Mouse (Mus musculus): ENCODE results near the gene Slc1a5. TPM values are rescaled to one million over a fixed set of nuclear protein-coding genes. Genes with fewer than 3 reads are reported as not detected.
A peak's percentile ranks its signal among the peaks of the same experiment; 100 is the strongest.

Gene Slc1a5
- total and polyA plus RNA-seq, 2 experiments from 2014 or later = 28.1 to 81.4 TPM

GRCm38 (mm10) chr7:16819794-16820193, 38.7 kb downstream of the Slc1a5 start:
- ATAC-seq (ENCODE audit: insufficient read depth, low read depth) = no peak
- Histone ChIP-seq H3K9me3 (replicated peaks; ENCODE audit: control insufficient read depth, low read length) (no peaks in the 10 kb centered on the region), H3K4me1 (ENCODE audit: control insufficient read depth, insufficient read depth) (peaks cover 70% of the 10 kb centered on the region), H3K27me3 (ENCODE audit: control insufficient read depth, insufficient read depth, low read length) (no peaks in the 10 kb centered on the region), H3K9ac (replicated peaks; ENCODE audit: low read depth, low read length) (no peak overlapping the region), H3K4me3 (ENCODE audit: low read depth, low read length) (no peak overlapping the region), H3K27ac (ENCODE audit: low read depth) (no peak overlapping the region), H3K4me2 (ENCODE audit: low read depth, low read length) (no peak overlapping the region), H3K36me3 (replicated peaks; ENCODE audit: control insufficient read depth, insufficient read depth, low read length) (peaks cover 17% of the 10 kb centered on the region)
- DNase-seq (ENCODE audit: low spot score) = no peak
- WGBS = 35% methylated on average over 5 of the region's 5 CpGs
- TF ChIP-seq EP300 (IDR thresholded peaks at IDR 0.05; ENCODE audit: low read depth) (no peak), CTCF (IDR thresholded peaks at IDR 0.05; ENCODE audit: low read depth) (no peak)

DNA sequence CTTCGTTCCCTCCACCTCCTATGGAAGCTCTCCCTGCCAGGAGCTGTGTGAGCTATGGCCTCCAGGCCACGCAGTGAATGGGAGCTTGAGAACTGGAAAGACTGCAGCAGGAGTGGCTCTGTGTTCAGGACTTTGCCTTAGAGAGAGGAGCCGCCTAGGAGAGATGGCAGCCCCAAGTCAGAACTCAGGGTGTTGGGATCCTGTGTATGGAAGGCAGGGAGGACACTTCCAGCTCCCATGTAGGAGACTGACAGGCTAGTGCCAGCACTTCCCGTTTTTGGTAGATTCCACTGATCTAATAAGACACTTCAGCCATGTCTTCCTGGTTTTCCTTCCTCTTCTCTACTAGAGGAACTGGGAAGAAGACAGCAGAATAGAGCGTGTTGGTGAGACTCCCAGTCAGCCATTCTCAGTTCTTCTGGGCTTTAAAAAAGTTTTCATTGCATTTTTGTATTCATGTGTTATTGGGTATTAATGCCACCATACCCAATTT, 39.2 kb downstream of the Slc1a5 start:
- Histone ChIP-seq H3K9ac (replicated peaks; ENCODE audit: low read depth, low read length) (no peak overlapping the region), H3K4me2 (ENCODE audit: low read depth, low read length) (no peak overlapping the region), H3K27me3 (ENCODE audit: control insufficient read depth, insufficient read depth, low read length) (no peaks in the 10 kb centered on the region), H3K27ac (ENCODE audit: low read depth) (no peak overlapping the region), H3K36me3 (replicated peaks; ENCODE audit: control insufficient read depth, insufficient read depth, low read length) (peaks cover 22% of the 10 kb centered on the region), H3K4me3 (ENCODE audit: low read depth, low read length) (no peak overlapping the region), H3K4me1 (ENCODE audit: control insufficient read depth, insufficient read depth) (peaks cover 70% of the 10 kb centered on the region), H3K9me3 (replicated peaks; ENCODE audit: control insufficient read depth, low read length) (no peaks in the 10 kb centered on the region)
- no peak for TF ChIP-seq EP300 (IDR thresholded peaks at IDR 0.05; ENCODE audit: low read depth)
- no peak for TF ChIP-seq CTCF (IDR thresholded peaks at IDR 0.05; ENCODE audit: low read depth)
- 51% methylated on average over 5 of the region's 5 CpGs for WGBS
- no peak for ATAC-seq (ENCODE audit: insufficient read depth, low read depth)
- no peak for DNase-seq (ENCODE audit: low spot score)

DNA sequence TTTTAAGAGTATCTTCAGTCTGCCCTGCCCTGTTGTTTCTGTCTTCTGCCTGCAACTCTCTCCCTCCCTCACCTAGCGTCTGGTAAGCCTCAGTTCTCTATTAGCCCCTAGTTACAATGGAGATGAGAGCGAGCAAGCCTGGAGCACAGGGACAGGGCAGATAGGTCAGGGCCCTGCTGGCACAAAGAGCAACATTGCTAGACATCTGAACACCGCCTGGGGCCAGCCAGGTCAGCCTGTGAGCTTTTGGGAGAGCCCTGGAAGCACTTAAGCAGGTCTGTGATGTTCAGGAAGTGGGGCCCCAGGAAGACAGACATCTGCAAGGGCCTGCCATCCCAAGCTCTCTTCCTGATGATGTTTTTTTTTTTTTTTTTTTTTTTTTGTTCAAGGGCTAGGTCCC, 40.0 kb downstream of the Slc1a5 start:
- Histone ChIP-seq H3K4me3 (ENCODE audit: low read depth, low read length) (no peak overlapping the region), H3K27ac (ENCODE audit: low read depth) (no peak overlapping the region), H3K4me2 (ENCODE audit: low read depth, low read length) (no peak overlapping the region), H3K4me1 (ENCODE audit: control insufficient read depth, insufficient read depth) (peaks cover 66% of the 10 kb centered on the region), H3K36me3 (replicated peaks; ENCODE audit: control insufficient read depth, insufficient read depth, low read length) (peaks cover 28% of the 10 kb centered on the region), H3K9ac (replicated peaks; ENCODE audit: low read depth, low read length) (0 out of 2 replicates have a peak overlapping the region, but pooled peaks have one; percentile 1), H3K27me3 (ENCODE audit: control insufficient read depth, insufficient read depth, low read length) (no peaks in the 10 kb centered on the region), H3K9me3 (replicated peaks; ENCODE audit: control insufficient read depth, low read length) (no peaks in the 10 kb centered on the region)
- TF ChIP-seq CTCF (IDR thresholded peaks at IDR 0.05; ENCODE audit: low read depth) (no peak), EP300 (IDR thresholded peaks at IDR 0.05; ENCODE audit: low read depth) (no peak)
- ATAC-seq (ENCODE audit: insufficient read depth, low read depth) (no peak), DNase-seq (ENCODE audit: low spot score) (no peak)
- WGBS = 38% methylated on average over 3 of the region's 3 CpGs

GRCm38 (mm10) chr7:16821669-16822101, 40.5 kb downstream of the Slc1a5 start:
- WGBS = 54% methylated on average over 4 of the region's 4 CpGs
- TF ChIP-seq CTCF (IDR thresholded peaks at IDR 0.05; ENCODE audit: low read depth) (no peak), EP300 (IDR thresholded peaks at IDR 0.05; ENCODE audit: low read depth) (no peak)
- Histone ChIP-seq H3K27ac (ENCODE audit: low read depth) (no peak overlapping the region), H3K4me3 (ENCODE audit: low read depth, low read length) (no peak overlapping the region), H3K4me2 (ENCODE audit: low read depth, low read length) (no peak overlapping the region), H3K36me3 (replicated peaks; ENCODE audit: control insufficient read depth, insufficient read depth, low read length) (peaks cover 33% of the 10 kb centered on the region), H3K27me3 (ENCODE audit: control insufficient read depth, insufficient read depth, low read length) (no peaks in the 10 kb centered on the region), H3K9me3 (replicated peaks; ENCODE audit: control insufficient read depth, low read length) (no peaks in the 10 kb centered on the region), H3K4me1 (ENCODE audit: control insufficient read depth, insufficient read depth) (peaks cover 71% of the 10 kb centered on the region), H3K9ac (replicated peaks; ENCODE audit: low read depth, low read length) (no peak overlapping the region)
- ATAC-seq (ENCODE audit: insufficient read depth, low read depth) (no peak), DNase-seq (ENCODE audit: low spot score) (no peak)

- no peaks in the 10 kb centered on the region for H3K27me3 ChIP-seq (ENCODE audit: control insufficient read depth, insufficient read depth, low read length)
- no peak overlapping the region for H3K9ac ChIP-seq (replicated peaks; ENCODE audit: low read depth, low read length)
- H3K27ac ChIP-seq (ENCODE audit: low read depth) = no peak overlapping the region
- no peak for TF ChIP-seq EP300 (IDR thresholded peaks at IDR 0.05; ENCODE audit: low read depth)
- TF ChIP-seq CTCF (IDR thresholded peaks at IDR 0.05; ENCODE audit: low read depth) = no peak
- WGBS = 21% methylated on average over 5 of the region's 5 CpGs
- ATAC-seq (ENCODE audit: insufficient read depth, low read depth) (peak; percentile 65), DNase-seq (ENCODE audit: low spot score) (no peak)
- H3K4me2 ChIP-seq (ENCODE audit: low read depth, low read length) = no peak overlapping the region
- H3K4me1 ChIP-seq (ENCODE audit: control insufficient read depth, insufficient read depth) = peaks cover 54% of the 10 kb centered on the region
- no peaks in the 10 kb centered on the region for H3K9me3 ChIP-seq (replicated peaks; ENCODE audit: control insufficient read depth, low read length)
- peaks cover 50% of the 10 kb centered on the region for H3K36me3 ChIP-seq (replicated peaks; ENCODE audit: control insufficient read depth, insufficient read depth, low read length)
- no peak overlapping the region for H3K4me3 ChIP-seq (ENCODE audit: low read depth, low read length)
These were observed 42.6 kb downstream of the Slc1a5 start for GRCm38 (mm10) chr7:16823734-16824133.

- peaks cover 70% of the 10 kb centered on the region for H3K36me3 ChIP-seq (replicated peaks; ENCODE audit: control insufficient read depth, insufficient read depth, low read length)
- peak; percentile 57; the same call in 1 of the 2 replicates for ATAC-seq (ENCODE audit: insufficient read depth, low read depth)
- no peak overlapping the region for H3K4me3 ChIP-seq (ENCODE audit: low read depth, low read length)
- no peaks in the 10 kb centered on the region for H3K27me3 ChIP-seq (ENCODE audit: control insufficient read depth, insufficient read depth, low read length)
- H3K27ac ChIP-seq (ENCODE audit: low read depth) = no peak overlapping the region
- no peaks in the 10 kb centered on the region for H3K9me3 ChIP-seq (replicated peaks; ENCODE audit: control insufficient read depth, low read length)
- 75% methylated on average over 10 of the region's 10 CpGs for WGBS
- H3K9ac ChIP-seq (replicated peaks; ENCODE audit: low read depth, low read length) = no peak overlapping the region
- no peak overlapping the region for H3K4me2 ChIP-seq (ENCODE audit: low read depth, low read length)
- DNase-seq (ENCODE audit: low spot score) = peak; percentile 45
- TF ChIP-seq CTCF (IDR thresholded peaks at IDR 0.05; ENCODE audit: low read depth) = peak; percentile 61
- no peak for TF ChIP-seq EP300 (IDR thresholded peaks at IDR 0.05; ENCODE audit: low read depth)
- peaks cover 33% of the 10 kb centered on the region for H3K4me1 ChIP-seq (ENCODE audit: control insufficient read depth, insufficient read depth)
These were observed 44.6 kb downstream of the Slc1a5 start for GRCm38 (mm10) chr7:16825785-16826184.

Measured in heart, postnatal 0 days (tissue).